Mouse (Mus musculus): ENCODE measurements around the gene Aes. TPM values are rescaled to one million over a fixed set of nuclear protein-coding genes. Genes with fewer than 3 reads are reported as not detected.

Aes gene
- total RNA-seq, 1 experiment from 2014 or later: 183 TPM

GRCm38 (mm10) chr10:81565257-81566228 is 6.3 kb downstream of the Aes start:
- ATAC-seq (replicated peaks; ENCODE audit: low read depth, poor library complexity, severe bottlenecking): no peak

- no peak for ATAC-seq (replicated peaks; ENCODE audit: low read depth, poor library complexity, severe bottlenecking)
These were observed 9.3 kb downstream of the Aes start for GRCm38 (mm10) chr10:81568381-81569191.

- ATAC-seq (replicated peaks; ENCODE audit: low read depth, poor library complexity, severe bottlenecking): no peak
These were observed 10.4 kb downstream of the Aes start for GRCm38 (mm10) chr10:81569507-81570237.

GRCm38 (mm10) chr10:81570238-81570800 is 11.0 kb downstream of the Aes start:
- no peak for ATAC-seq (replicated peaks; ENCODE audit: low read depth, poor library complexity, severe bottlenecking)

GRCm38 (mm10) chr10:81570831-81571500 is 11.7 kb downstream of the Aes start:
- peak; percentile 45 for ATAC-seq (replicated peaks; ENCODE audit: low read depth, poor library complexity, severe bottlenecking)

- ATAC-seq (replicated peaks; ENCODE audit: low read depth, poor library complexity, severe bottlenecking): peak; percentile 89
These were observed 12.2 kb downstream of the Aes start for GRCm38 (mm10) chr10:81571501-81571876.

GRCm38 (mm10) chr10:81572133-81572671 is 12.9 kb downstream of the Aes start:
- ATAC-seq (replicated peaks; ENCODE audit: low read depth, poor library complexity, severe bottlenecking): 0 out of 2 replicates have a peak, but pooled peaks have one; percentile 1

GRCm38 (mm10) chr10:81572975-81573374 is 13.7 kb downstream of the Aes start:
- ATAC-seq (replicated peaks; ENCODE audit: low read depth, poor library complexity, severe bottlenecking): no peak

- no peak for ATAC-seq (replicated peaks; ENCODE audit: low read depth, poor library complexity, severe bottlenecking)
These were observed 15.1 kb downstream of the Aes start, which contains the start of gene Tle2 for GRCm38 (mm10) chr10:81574081-81575056. Tle2 (plus strand) TSS chr10:81574561.

- ATAC-seq (replicated peaks; ENCODE audit: low read depth, poor library complexity, severe bottlenecking): no peak
These were observed 15.9 kb downstream of the Aes start for GRCm38 (mm10) chr10:81575208-81575631.

GRCm38 (mm10) chr10:81575695-81576094 is 16.4 kb downstream of the Aes start:
- no peak for ATAC-seq (replicated peaks; ENCODE audit: low read depth, poor library complexity, severe bottlenecking)

GRCm38 (mm10) chr10:81579967-81580366 is 20.7 kb downstream of the Aes start:
- ATAC-seq (replicated peaks; ENCODE audit: low read depth, poor library complexity, severe bottlenecking): peak; percentile 24

GRCm38 (mm10) chr10:81580441-81581070 is 21.3 kb downstream of the Aes start:
- peak; percentile 84 for ATAC-seq (replicated peaks; ENCODE audit: low read depth, poor library complexity, severe bottlenecking)

- no peak for ATAC-seq (replicated peaks; ENCODE audit: low read depth, poor library complexity, severe bottlenecking)
These were observed 24.1 kb downstream of the Aes start for GRCm38 (mm10) chr10:81583347-81583746.

GRCm38 (mm10) chr10:81588739-81589138 is 29.5 kb downstream of the Aes start:
- ATAC-seq (replicated peaks; ENCODE audit: low read depth, poor library complexity, severe bottlenecking): peak; percentile 27; the same call in 1 of the 2 replicates

GRCm38 (mm10) chr10:81591846-81592245 is 32.6 kb downstream of the Aes start:
- no peak for ATAC-seq (replicated peaks; ENCODE audit: low read depth, poor library complexity, severe bottlenecking)

GRCm38 (mm10) chr10:81592631-81593030 is 33.3 kb downstream of the Aes start:
- ATAC-seq (replicated peaks; ENCODE audit: low read depth, poor library complexity, severe bottlenecking): no peak
